ENCODE assay signal across 12 mouse cellular contexts in genomic region chr5:20559378-20559777, GRCm38 (mm10).
"Had no signal": no experiment of that assay in that cellular context is flagged by ENCODE, and none has a peak within 500 bp of the region (broad histone marks: within the 10 kb centered on the region; RNA-seq: fewer than 3 reads in every experiment).

No protein-coding gene starts in this region.

- H3K4me2 ChIP-seq: intestine, embryonic 15.5 days; limb, embryonic 12.5 days; liver, embryonic 13.5 days; midbrain, embryonic 12.5 days; neural tube, embryonic 13.5 days had no signal

- H3K36me3 ChIP-seq: intestine, embryonic 15.5 days; limb, embryonic 12.5 days; liver, embryonic 13.5 days; midbrain, embryonic 12.5 days had no signal

- H3K9me3 ChIP-seq: intestine, embryonic 15.5 days; limb, embryonic 12.5 days; liver, embryonic 13.5 days; midbrain, embryonic 12.5 days; neural tube, embryonic 13.5 days had no signal

- H3K4me1 ChIP-seq: intestine, embryonic 15.5 days; limb, embryonic 12.5 days; liver, embryonic 13.5 days; midbrain, embryonic 12.5 days; neural tube, embryonic 13.5 days had no signal

- H3K27me3 ChIP-seq: intestine, embryonic 15.5 days; limb, embryonic 12.5 days; liver, embryonic 13.5 days; midbrain, embryonic 12.5 days; neural tube, embryonic 13.5 days had no signal

- H3K9ac ChIP-seq: intestine, embryonic 15.5 days; limb, embryonic 12.5 days; liver, embryonic 13.5 days; liver, postnatal 0 days; midbrain, embryonic 12.5 days; neural tube, embryonic 13.5 days had no signal

- H3K27ac ChIP-seq: intestine, embryonic 15.5 days; limb, embryonic 12.5 days; liver, embryonic 13.5 days; midbrain, embryonic 12.5 days; neural tube, embryonic 13.5 days had no signal

- DNase-seq: kidney, adult 18-20 months; kidney, postnatal 10 days; kidney, postnatal 4 days; liver; liver, embryonic 13.5 days; liver, postnatal 0 days; retina, postnatal 1 day; thymus, postnatal 36 days had no signal

- H3K4me3 ChIP-seq: intestine, embryonic 15.5 days; limb, embryonic 12.5 days; liver, embryonic 13.5 days; midbrain, embryonic 12.5 days; neural tube, embryonic 13.5 days had no signal

- ATAC-seq: intestine, embryonic 15.5 days; liver, postnatal 0 days had no signal
